In genomic region chr19:7153232-7153631, GRCm38 (mm10) we compare ENCODE assay signal across 7 mouse cellular contexts. TPM values are rescaled to one million over a fixed set of nuclear protein-coding genes. Genes with fewer than 3 reads are reported as not detected.
DNase-seq lines count a peak whose midpoint lies in the region; ATAC-seq and TF ChIP-seq lines count a peak whose summit lies in the region.

No protein-coding gene starts in this region.

- 0 out of 2 replicates have a peak, but pooled peaks cover under 1% of the 10 kb centered on the region for H3K27me3 ChIP-seq in lung, embryonic 14.5 days (ENCODE audit: insufficient read depth, low read length)
- no peaks in the 10 kb centered on the region for H3K27me3 ChIP-seq in hindbrain, embryonic 15.5 days
- H3K27me3 ChIP-seq in neural tube, embryonic 15.5 days (replicated peaks), result peaks cover 11% of the 10 kb centered on the region; the same call in 1 of the 2 replicates

- no peak overlapping the region for H3K4me3 ChIP-seq in lung, embryonic 14.5 days (ENCODE audit: low read depth, low read length)
- H3K4me3 ChIP-seq in lung, adult 2 months (replicated peaks; ENCODE audit: extremely low read depth, low read depth, low read length), result no peak overlapping the region
- no peak overlapping the region for H3K4me3 ChIP-seq in hindbrain, embryonic 15.5 days
- no peak overlapping the region for H3K4me3 ChIP-seq in neural tube, embryonic 15.5 days (replicated peaks)

- H3K27ac ChIP-seq in lung, embryonic 14.5 days (ENCODE audit: low read depth), result no peak overlapping the region
- H3K27ac ChIP-seq in hindbrain, embryonic 15.5 days (replicated peaks), result peak overlapping the region; percentile 57; the same call in 1 of the 2 replicates
- H3K27ac ChIP-seq in neural tube, embryonic 15.5 days (replicated peaks), result peak overlapping the region; percentile 14; the same call in 1 of the 2 replicates

- 28% methylated on average over 7 of the region's 7 CpGs for WGBS in lung, embryonic 14.5 days
- 34% methylated on average over 7 of the region's 7 CpGs for WGBS in lung, adult 2 months
- 28% methylated on average over 7 of the region's 7 CpGs for WGBS in hindbrain, embryonic 15.5 days
- 26% methylated on average over 7 of the region's 7 CpGs for WGBS in neural tube, embryonic 15.5 days

- H3K36me3 ChIP-seq in lung, embryonic 14.5 days (ENCODE audit: insufficient read depth), result no peaks in the 10 kb centered on the region
- no peaks in the 10 kb centered on the region for H3K36me3 ChIP-seq in hindbrain, embryonic 15.5 days
- no peaks in the 10 kb centered on the region for H3K36me3 ChIP-seq in neural tube, embryonic 15.5 days

- no peak overlapping the region for H3K4me2 ChIP-seq in lung, embryonic 14.5 days
- H3K4me2 ChIP-seq in hindbrain, embryonic 15.5 days, result no peak overlapping the region
- no peak overlapping the region for H3K4me2 ChIP-seq in neural tube, embryonic 15.5 days

- TF ChIP-seq CTCF in lung, embryonic 14.5 days (IDR thresholded peaks at IDR 0.05; ENCODE audit: low read depth), result no peak
- TF ChIP-seq CTCF in lung, adult 2 months (IDR thresholded peaks at IDR 0.05; ENCODE audit: insufficient read depth, low read length), result no peak

- H3K9ac ChIP-seq in lung, embryonic 14.5 days, result no peak overlapping the region
- H3K9ac ChIP-seq in hindbrain, embryonic 15.5 days, result no peak overlapping the region
- no peak overlapping the region for H3K9ac ChIP-seq in neural tube, embryonic 15.5 days (replicated peaks)

- peaks cover 6% of the 10 kb centered on the region for H3K4me1 ChIP-seq in lung, embryonic 14.5 days (ENCODE audit: insufficient read depth)
- H3K4me1 ChIP-seq in lung, adult 2 months (ENCODE audit: control insufficient read depth, insufficient read depth, low read length), result no peaks in the 10 kb centered on the region
- peaks cover 78% of the 10 kb centered on the region for H3K4me1 ChIP-seq in hindbrain, embryonic 15.5 days (replicated peaks)
- H3K4me1 ChIP-seq in neural tube, embryonic 15.5 days, result peaks cover 77% of the 10 kb centered on the region

- H3K9me3 ChIP-seq in lung, embryonic 14.5 days (ENCODE audit: low read depth, low read length), result no peaks in the 10 kb centered on the region
- no peaks in the 10 kb centered on the region for H3K9me3 ChIP-seq in hindbrain, embryonic 15.5 days
- H3K9me3 ChIP-seq in neural tube, embryonic 15.5 days (replicated peaks), result no peaks in the 10 kb centered on the region

- DNase-seq in lung, embryonic 14.5 days, result peak; percentile 54
- DNase-seq in lung, adult 2 months, result no peak
- DNase-seq in fat pad, adult 2 months (ENCODE audit: extremely low read depth, low read depth, low spot score), result peak; percentile 45
- no peak for DNase-seq in right cerebral cortex, adult 2 months (ENCODE audit: low spot score in 2 of 2)
- DNase-seq in embryo, embryonic 9.5 days (ENCODE audit: extremely low spot score), result no peak

- TF ChIP-seq POLR2A in lung, adult 2 months (IDR thresholded peaks at IDR 0.05; ENCODE audit: borderline replicate concordance, extremely low read depth, low read depth, low read length), result no peak

- peak; percentile 35; the same call in 1 of the 2 replicates for ATAC-seq in lung, embryonic 14.5 days (ENCODE audit: insufficient read depth)
- ATAC-seq in hindbrain, embryonic 15.5 days (ENCODE audit: low FRiP score, low read depth), result 0 out of 2 replicates have a peak, but pooled peaks have one; percentile 10
- no peak for ATAC-seq in neural tube, embryonic 15.5 days (ENCODE audit: low FRiP score)

RNA-seq across cellular contexts. Expression of gene Flrt1, which starts 47.7 kb away (rescaled TPM):
- 1.4 and 2.0 TPM in 2 replicates for polyA plus RNA-seq in lung, embryonic 14.5 days (2014; fragmentation: Nextera tagmentation; extraction: Ambion mirVana)
- polyA plus RNA-seq in lung, adult 2 months (2012; rRNA removed), result 0.29 and 0.40 TPM in 2 replicates
- polyA plus RNA-seq in hindbrain, embryonic 15.5 days (2015; fragmentation: Nextera tagmentation; extraction: Ambion mirVana), result 9.8 and 11.1 TPM in 2 replicates
- 10.5 and 10.9 TPM in 2 replicates for polyA plus RNA-seq in neural tube, embryonic 15.5 days (2015; fragmentation: Nextera tagmentation; extraction: Ambion mirVana)

RNA-seq across cellular contexts. Expression of gene Otub1, which starts 52.9 kb away (rescaled TPM):
- polyA plus RNA-seq in lung, embryonic 14.5 days (2014; fragmentation: Nextera tagmentation; extraction: Ambion mirVana), result 206 and 221 TPM in 2 replicates
- 74.5 and 82.0 TPM in 2 replicates for polyA plus RNA-seq in lung, adult 2 months (2012; rRNA removed)
- 233 and 239 TPM in 2 replicates for polyA plus RNA-seq in hindbrain, embryonic 15.5 days (2015; fragmentation: Nextera tagmentation; extraction: Ambion mirVana)
- 226 and 235 TPM in 2 replicates for polyA plus RNA-seq in neural tube, embryonic 15.5 days (2015; fragmentation: Nextera tagmentation; extraction: Ambion mirVana)

Comparison
In these comparisons a context has a peak if more than half of its experiments do, and no peak if none do; other contexts are left out.
1. DNase-seq: peak in lung, embryonic 14.5 days (single experiment) and fat pad, adult 2 months (single experiment); none in lung, adult 2 months (single experiment), right cerebral cortex, adult 2 months (0 of 2) and embryo, embryonic 9.5 days (single experiment).